In genomic region chr9:54067642-54068031, GRCm38 (mm10) we compare ENCODE assay signal across 10 mouse cellular contexts. TPM values are rescaled to one million over a fixed set of nuclear protein-coding genes. Genes with fewer than 3 reads are reported as not detected.
DNase-seq lines count a peak whose midpoint lies in the region; ATAC-seq lines count a peak whose summit lies in the region.
"Had no signal": no experiment of that assay in that cellular context is flagged by ENCODE, and none has a peak within 500 bp of the region (broad histone marks: within the 10 kb centered on the region; RNA-seq: fewer than 3 reads in every experiment).

No protein-coding gene starts in this region.

- H3K36me3 ChIP-seq in megakaryocyte, embryonic 14.5 days (replicated peaks; ENCODE audit: low read length) = no peaks in the 10 kb centered on the region
- no peaks in the 10 kb centered on the region for H3K36me3 ChIP-seq in limb, embryonic 13.5 days
- no peaks in the 10 kb centered on the region for H3K36me3 ChIP-seq in stomach, embryonic 14.5 days (ENCODE audit: control insufficient read depth, insufficient read depth, low read length)

- peaks cover 16% of the 10 kb centered on the region for H3K4me1 ChIP-seq in megakaryocyte, embryonic 14.5 days
- peaks cover 31% of the 10 kb centered on the region for H3K4me1 ChIP-seq in limb, embryonic 13.5 days
- no peaks in the 10 kb centered on the region; the same call in 1 of the 2 replicates for H3K4me1 ChIP-seq in stomach, embryonic 14.5 days (ENCODE audit: control insufficient read depth, insufficient read depth, low read length)

- H3K27me3 ChIP-seq in megakaryocyte, embryonic 14.5 days (replicated peaks) = peaks cover 52% of the 10 kb centered on the region
- peaks cover 52% of the 10 kb centered on the region for H3K27me3 ChIP-seq in limb, embryonic 13.5 days
- peaks cover 12% of the 10 kb centered on the region; the same call in 1 of the 2 replicates for H3K27me3 ChIP-seq in stomach, embryonic 14.5 days (ENCODE audit: control insufficient read depth, insufficient read depth, low read length)

- DNase-seq in embryo, embryonic 10 days (ENCODE audit: low spot score) = peak; percentile 35
- DNase-seq in embryo, embryonic 9.5 days (ENCODE audit: extremely low spot score) = no peak
- DNase-seq in ovary, adult 18-20 months (ENCODE audit: low spot score) = no peak
- DNase-seq: adrenal gland, adult 8-10 months; right cerebral cortex, postnatal 25 days had no signal

- H3K4me2 ChIP-seq in limb, embryonic 13.5 days (replicated peaks) = peak overlapping the region; percentile 97
- peak overlapping the region; percentile 96 for H3K4me2 ChIP-seq in stomach, embryonic 14.5 days (replicated peaks; ENCODE audit: low read depth, low read length)

- peak overlapping the region; percentile 72 for H3K9ac ChIP-seq in limb, embryonic 13.5 days
- no peak overlapping the region for H3K9ac ChIP-seq in stomach, embryonic 14.5 days (replicated peaks; ENCODE audit: low read depth, low read length)

- 0 out of 2 replicates have a peak, but pooled peaks cover 4% of the 10 kb centered on the region for H3K9me3 ChIP-seq in megakaryocyte, embryonic 14.5 days
- no peaks in the 10 kb centered on the region for H3K9me3 ChIP-seq in limb, embryonic 13.5 days
- H3K9me3 ChIP-seq in stomach, embryonic 14.5 days (ENCODE audit: control insufficient read depth, low read depth, low read length) = no peaks in the 10 kb centered on the region

- 2% methylated on average over 16 of the region's 16 CpGs for WGBS in limb, embryonic 13.5 days
- 3% methylated on average over 16 of the region's 16 CpGs for WGBS in stomach, embryonic 14.5 days

- H3K4me3 ChIP-seq in megakaryocyte, embryonic 14.5 days (replicated peaks) = peak overlapping the region; percentile 73
- peak overlapping the region; percentile 61 for H3K4me3 ChIP-seq in limb, embryonic 13.5 days
- peak overlapping the region; percentile 47 for H3K4me3 ChIP-seq in stomach, embryonic 14.5 days (ENCODE audit: low read depth, low read length)

- H3K27ac ChIP-seq in limb, embryonic 13.5 days = no peak overlapping the region
- no peak overlapping the region for H3K27ac ChIP-seq in stomach, embryonic 14.5 days (ENCODE audit: low read length)

- ATAC-seq in megakaryocyte, adult 5-6 weeks (ENCODE audit: poor library complexity, severe bottlenecking) = no peak
- ATAC-seq in limb, embryonic 13.5 days (ENCODE audit: low FRiP score, low read depth) = no peak
- no peak for ATAC-seq in stomach, embryonic 14.5 days (ENCODE audit: insufficient number of reproducible peaks, insufficient read depth, low FRiP score, low read depth)
- ATAC-seq in inflammation-experienced regulatory T-cells, adult 6 months = no peak

RNA-seq across cellular contexts. Expression of gene Tnfaip8l3, which starts 0.6 kb away (rescaled TPM):
- not detected in 2 replicates for polyA plus RNA-seq in megakaryocyte, embryonic 14.5 days (2012; ENCODE audit: insufficient read depth, low replicate concordance)
- not detected in 2 replicates for total RNA-seq in megakaryocyte, adult 5-6 weeks (2015)
- 0.44 TPM in 1 of 2 replicates, not detected in the other for total RNA-seq in megakaryocyte, adult 5-6 weeks (2017)
- polyA plus RNA-seq in limb, embryonic 13.5 days (2015; fragmentation: Nextera tagmentation; extraction: Ambion mirVana) = 0.66 and 0.93 TPM in 2 replicates
- 0.07 TPM in 1 of 2 replicates, not detected in the other for polyA plus RNA-seq in stomach, embryonic 14.5 days (2014; fragmentation: Nextera tagmentation; extraction: Ambion mirVana)
- polyA plus RNA-seq in inflammation-experienced regulatory T-cells, adult 6 months (2017; shearing (Covaris generic)) = not detected
